Mouse (Mus musculus): ENCODE results near the gene Mylk. TPM values are rescaled to one million over a fixed set of nuclear protein-coding genes. Genes with fewer than 3 reads are reported as not detected.

Gene Mylk
- total and polyA plus RNA-seq, 3 experiments = 0.04 to 0.10 TPM; not detected in 1

DNA sequence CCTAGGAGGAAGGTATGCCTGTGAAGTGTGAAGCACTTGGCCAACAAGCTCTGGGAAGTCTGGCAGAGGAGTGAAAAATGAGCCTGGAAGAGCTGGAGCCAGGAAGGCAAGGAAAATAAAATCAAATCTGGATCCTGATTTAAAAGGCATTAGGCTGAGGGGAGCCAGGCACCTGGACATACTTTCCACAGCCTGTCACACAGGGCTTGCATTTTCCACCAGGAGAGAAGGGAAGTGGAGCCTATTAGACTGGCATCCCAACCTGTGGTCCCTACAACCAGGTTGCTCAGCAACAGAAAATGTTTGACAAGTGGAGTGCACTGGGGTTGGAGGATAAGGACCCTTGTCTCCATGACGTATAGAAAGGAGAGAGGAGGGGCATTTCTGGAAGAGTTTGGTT lies 89.5 kb downstream of the Mylk start:
- peaks cover 83% of the 10 kb centered on the region for H3K27me3 ChIP-seq (replicated peaks)
- no peaks in the 10 kb centered on the region for H3K9me3 ChIP-seq (replicated peaks; ENCODE audit: low read length)
- H3K36me3 ChIP-seq (replicated peaks in 1 of 2; ENCODE audit: control insufficient read depth in 1 of 2, insufficient read depth in 1 of 2, low read length in 1 of 2) = no peaks in the 10 kb centered on the region
- H3K4me1 ChIP-seq (ENCODE audit: control insufficient read depth in 1 of 2, insufficient read depth in 2 of 2) = no peaks in the 10 kb centered on the region
- no peak for DNase-seq (ENCODE audit: extremely low read depth)
- H3K4me3 ChIP-seq (replicated peaks in 1 of 3; ENCODE audit: low read depth in 2 of 3, low read length in 2 of 3, poor library complexity in 1 of 3) = no peak overlapping the region
- no peak overlapping the region for H3K27ac ChIP-seq (ENCODE audit: insufficient read depth, low read depth)
- dilution Hi-C loops (cut with MboI; ENCODE audit: extremely low pct_ligation_motif_present, extremely low pct_unique_long_range_greater_than_20kb, low sequenced_read_pairs) = no loop called here
- H3K9ac ChIP-seq (ENCODE audit: insufficient read depth, low read depth) = no peak overlapping the region
- no peak overlapping the region for H3K4me2 ChIP-seq (ENCODE audit: insufficient read depth, low read depth, poor library complexity, severe bottlenecking)
- in situ Hi-C loops (cut with MboI; ENCODE audit: low pct_ligation_motif_present, low pct_unique_long_range_greater_than_20kb, low sequenced_read_pairs) = no loop called here
- H3K79me2 ChIP-seq (replicated peaks; ENCODE audit: control insufficient read depth, extremely low read depth, insufficient read depth, poor library complexity, severe bottlenecking) = no peaks in the 10 kb centered on the region
- TF ChIP-seq E2F4 (IDR thresholded peaks at IDR 0.05; ENCODE audit: insufficient replicate concordance, low read depth, low read length) = no peak
- TF ChIP-seq KAT2A (IDR thresholded peaks at IDR 0.05; ENCODE audit: insufficient replicate concordance, low read length) = no peak
- TF ChIP-seq ETS1 (conservative IDR thresholded peaks at IDR 0.05; ENCODE audit: low read depth, low read length) = no peak
- no peak for TF ChIP-seq SMC3 (IDR thresholded peaks at IDR 0.05; ENCODE audit: low read depth, low read length)
- TF ChIP-seq EP300 (IDR thresholded peaks at IDR 0.05; ENCODE audit: low read length) = no peak

GRCm38 (mm10) chr16:34839004-34839703 lies 94.1 kb downstream of the Mylk start:
- no peak for DNase-seq (ENCODE audit: extremely low read depth)
- H3K4me3 ChIP-seq (replicated peaks in 1 of 3; ENCODE audit: low read depth in 2 of 3, low read length in 2 of 3, poor library complexity in 1 of 3) = no peak overlapping the region
- H3K27ac ChIP-seq (ENCODE audit: insufficient read depth, low read depth) = no peak overlapping the region
- H3K4me2 ChIP-seq (ENCODE audit: insufficient read depth, low read depth, poor library complexity, severe bottlenecking) = no peak overlapping the region
- no peaks in the 10 kb centered on the region for H3K4me1 ChIP-seq (ENCODE audit: control insufficient read depth in 1 of 2, insufficient read depth in 2 of 2)
- TF ChIP-seq NRF1 (IDR thresholded peaks at IDR 0.05; ENCODE audit: low read depth, low read length) (no peak), RAD21 (IDR thresholded peaks at IDR 0.05; ENCODE audit: low read depth, low read length) (no peak), ZNF384 (IDR thresholded peaks at IDR 0.05; ENCODE audit: low read depth, low read length) (no peak), MYC (IDR thresholded peaks at IDR 0.05; ENCODE audit: low read depth, low read length) (no peak), CHD1 (IDR thresholded peaks at IDR 0.05; ENCODE audit: low read depth, low read length) (no peak), ZC3H11A (IDR thresholded peaks at IDR 0.05; ENCODE audit: low read depth, low read length) (no peak)
- no peak overlapping the region for H3K9ac ChIP-seq (ENCODE audit: insufficient read depth, low read depth)
- peaks cover 88% of the 10 kb centered on the region for H3K27me3 ChIP-seq (replicated peaks)
- H3K36me3 ChIP-seq (replicated peaks in 1 of 2; ENCODE audit: control insufficient read depth in 1 of 2, insufficient read depth in 1 of 2, low read length in 1 of 2) = no peaks in the 10 kb centered on the region
- dilution Hi-C loops (cut with MboI; ENCODE audit: extremely low pct_ligation_motif_present, extremely low pct_unique_long_range_greater_than_20kb, low sequenced_read_pairs) = no loop called here
- H3K79me2 ChIP-seq (replicated peaks; ENCODE audit: control insufficient read depth, extremely low read depth, insufficient read depth, poor library complexity, severe bottlenecking) = no peaks in the 10 kb centered on the region
- H3K9me3 ChIP-seq (replicated peaks; ENCODE audit: low read length) = peaks cover 3% of the 10 kb centered on the region
- in situ Hi-C loops (cut with MboI; ENCODE audit: low pct_ligation_motif_present, low pct_unique_long_range_greater_than_20kb, low sequenced_read_pairs) = no loop called here

DNA sequence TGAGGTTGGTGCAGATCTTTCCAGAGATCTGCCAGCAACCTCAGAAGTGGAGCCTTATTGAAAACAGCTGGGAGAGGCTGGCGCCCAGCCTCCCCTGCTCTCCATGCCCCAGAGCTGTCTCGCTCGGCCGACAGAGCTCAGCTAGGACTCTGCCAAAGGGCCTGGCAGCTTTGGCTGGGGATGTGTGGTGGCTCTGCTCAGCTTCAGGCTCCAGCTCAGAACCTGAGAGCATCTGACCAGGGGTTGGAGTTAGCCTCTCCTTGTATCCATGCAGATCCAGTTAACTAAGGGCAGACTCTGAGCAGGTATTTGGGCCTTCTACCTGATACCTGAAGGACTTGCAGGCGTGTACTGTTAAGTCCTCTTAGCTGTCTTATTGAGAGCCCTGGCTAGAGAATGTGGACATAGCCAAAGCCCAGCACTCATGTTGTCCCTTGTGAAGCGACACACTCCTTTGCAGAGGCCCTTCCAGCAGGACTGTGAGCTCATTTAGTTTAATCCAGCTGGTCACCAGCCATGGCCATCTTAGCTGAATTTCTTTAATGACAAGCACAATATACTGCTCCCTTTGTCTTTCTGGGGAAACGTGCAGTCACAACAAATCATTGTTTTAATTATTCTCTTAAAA lies 94.8 kb downstream of the Mylk start:
- Histone ChIP-seq H3K9me3 (replicated peaks; ENCODE audit: low read length) (peaks cover 3% of the 10 kb centered on the region), H3K4me3 (replicated peaks in 1 of 3; ENCODE audit: low read depth in 2 of 3, low read length in 2 of 3, poor library complexity in 1 of 3) (no peak overlapping the region), H3K27ac (ENCODE audit: insufficient read depth, low read depth) (no peak overlapping the region), H3K4me2 (ENCODE audit: insufficient read depth, low read depth, poor library complexity, severe bottlenecking) (no peak overlapping the region), H3K79me2 (replicated peaks; ENCODE audit: control insufficient read depth, extremely low read depth, insufficient read depth, poor library complexity, severe bottlenecking) (no peaks in the 10 kb centered on the region), H3K36me3 (replicated peaks in 1 of 2; ENCODE audit: control insufficient read depth in 1 of 2, insufficient read depth in 1 of 2, low read length in 1 of 2) (no peaks in the 10 kb centered on the region), H3K27me3 (replicated peaks) (peaks cover 89% of the 10 kb centered on the region), H3K4me1 (ENCODE audit: control insufficient read depth in 1 of 2, insufficient read depth in 2 of 2) (no peaks in the 10 kb centered on the region), H3K9ac (ENCODE audit: insufficient read depth, low read depth) (no peak overlapping the region)
- dilution Hi-C loops (cut with MboI; ENCODE audit: extremely low pct_ligation_motif_present, extremely low pct_unique_long_range_greater_than_20kb, low sequenced_read_pairs) = no loop called here
- no peak for DNase-seq (ENCODE audit: extremely low read depth)
- TF ChIP-seq JUN (IDR thresholded peaks at IDR 0.05; ENCODE audit: insufficient read depth, low read depth, low read length) = no peak
- no peak for TF ChIP-seq MAZ (IDR thresholded peaks at IDR 0.05; ENCODE audit: low read depth, low read length)
- TF ChIP-seq TBP (conservative IDR thresholded peaks at IDR 0.05; ENCODE audit: low read depth, low read length) = no peak
- no peak for TF ChIP-seq MAX (IDR thresholded peaks at IDR 0.05; ENCODE audit: low read length)
- no peak for TF ChIP-seq ELF1 (IDR thresholded peaks at IDR 0.05; ENCODE audit: low read depth, low read length)
- TF ChIP-seq EP300 (IDR thresholded peaks at IDR 0.05; ENCODE audit: low read length) = no peak
- no peak for TF ChIP-seq RAD21 (IDR thresholded peaks at IDR 0.05; ENCODE audit: low read depth, low read length)
- in situ Hi-C loops (cut with MboI; ENCODE audit: low pct_ligation_motif_present, low pct_unique_long_range_greater_than_20kb, low sequenced_read_pairs) = no loop called here

Data from CH12.LX (cell line).